ENCODE assay signal across 9 mouse cellular contexts in genomic region chr17:85799081-85799864, GRCm38 (mm10).
A peak's percentile ranks its signal among the peaks of the same experiment; 100 is the strongest.
DNase-seq lines count a peak whose midpoint lies in the region; ATAC-seq and TF ChIP-seq lines count a peak whose summit lies in the region.
"Had no signal": no experiment of that assay in that cellular context is flagged by ENCODE, and none has a peak within 500 bp of the region (broad histone marks: within the 10 kb centered on the region; RNA-seq: fewer than 3 reads in every experiment).

No protein-coding gene starts in this region.

- H3K4me3 ChIP-seq in lung, embryonic 14.5 days (ENCODE audit: low read depth, low read length) = peak overlapping the region; percentile 44
- peak overlapping the region; percentile 37 for H3K4me3 ChIP-seq in forebrain, embryonic 14.5 days (ENCODE audit: low read depth, low read length)
- peak overlapping the region; percentile 38 for H3K4me3 ChIP-seq in liver, embryonic 12.5 days
- H3K4me3 ChIP-seq in stomach, embryonic 16.5 days (replicated peaks; ENCODE audit: low read length) = peak overlapping the region; percentile 50

- TF ChIP-seq CTCF in lung, embryonic 14.5 days (IDR thresholded peaks at IDR 0.05; ENCODE audit: low read depth) = no peak

- peaks cover 66% of the 10 kb centered on the region for H3K27me3 ChIP-seq in lung, embryonic 14.5 days (ENCODE audit: insufficient read depth, low read length)
- H3K27me3 ChIP-seq in forebrain, embryonic 14.5 days (replicated peaks; ENCODE audit: control insufficient read depth, insufficient read depth, low read length) = peaks cover 58% of the 10 kb centered on the region
- peaks cover 84% of the 10 kb centered on the region for H3K27me3 ChIP-seq in liver, embryonic 12.5 days (replicated peaks)
- H3K27me3 ChIP-seq in stomach, embryonic 16.5 days (ENCODE audit: control insufficient read depth, insufficient read depth, low read length) = peaks cover 40% of the 10 kb centered on the region

- H3K4me1 ChIP-seq in lung, embryonic 14.5 days (ENCODE audit: insufficient read depth) = no peaks in the 10 kb centered on the region
- H3K4me1 ChIP-seq in forebrain, embryonic 14.5 days (ENCODE audit: control insufficient read depth, insufficient read depth, low read length) = peaks cover 8% of the 10 kb centered on the region; the same call in 1 of the 2 replicates
- peaks cover 4% of the 10 kb centered on the region; the same call in 1 of the 2 replicates for H3K4me1 ChIP-seq in liver, embryonic 12.5 days
- H3K4me1 ChIP-seq in stomach, embryonic 16.5 days (ENCODE audit: control insufficient read depth, insufficient read depth, low read length) = peaks cover 6% of the 10 kb centered on the region; the same call in 1 of the 2 replicates

- peak overlapping the region; percentile 13; the same call in 1 of the 2 replicates for H3K9ac ChIP-seq in lung, embryonic 14.5 days
- H3K9ac ChIP-seq in forebrain, embryonic 14.5 days (ENCODE audit: low read length) = peak overlapping the region; percentile 48
- no peak overlapping the region for H3K9ac ChIP-seq in liver, embryonic 12.5 days
- H3K9ac ChIP-seq in stomach, embryonic 16.5 days (ENCODE audit: low read length) = peak overlapping the region; percentile 72

- 3% methylated on average over 22 of the region's 22 CpGs for WGBS in lung, embryonic 14.5 days
- WGBS in forebrain, embryonic 14.5 days = under 1% methylated on average over 22 of the region's 22 CpGs
- 1% methylated on average over 22 of the region's 22 CpGs for whole genome bisulfite sequencing in liver, embryonic 12.5 days (ENCODE audit: insufficient replicate concordance)
- WGBS in stomach, embryonic 16.5 days = 4% methylated on average over 22 of the region's 22 CpGs

- ATAC-seq in lung, embryonic 14.5 days (ENCODE audit: insufficient read depth) = peak; percentile 18; the same call in 1 of the 2 replicates
- ATAC-seq in forebrain, embryonic 14.5 days = no peak
- no peak for ATAC-seq in liver, embryonic 12.5 days
- ATAC-seq in stomach, embryonic 16.5 days (ENCODE audit: insufficient read depth, low FRiP score) = no peak

- H3K4me2 ChIP-seq in lung, embryonic 14.5 days = peak overlapping the region; percentile 89
- peak overlapping the region; percentile 81 for H3K4me2 ChIP-seq in forebrain, embryonic 14.5 days (ENCODE audit: low read length)
- peak overlapping the region; percentile 66 for H3K4me2 ChIP-seq in liver, embryonic 12.5 days
- H3K4me2 ChIP-seq in stomach, embryonic 16.5 days (ENCODE audit: low read depth, low read length) = peak overlapping the region; percentile 80

- no peak overlapping the region for H3K27ac ChIP-seq in lung, embryonic 14.5 days (ENCODE audit: low read depth)
- H3K27ac ChIP-seq in forebrain, embryonic 14.5 days (ENCODE audit: low read depth, low read length) = no peak overlapping the region
- H3K27ac ChIP-seq in liver, embryonic 12.5 days = no peak overlapping the region
- H3K27ac ChIP-seq in stomach, embryonic 16.5 days (ENCODE audit: low read length) = no peak overlapping the region

- no peaks in the 10 kb centered on the region for H3K9me3 ChIP-seq in lung, embryonic 14.5 days (ENCODE audit: low read depth, low read length)
- H3K9me3 ChIP-seq in forebrain, embryonic 14.5 days (replicated peaks; ENCODE audit: control insufficient read depth, low read length) = no peaks in the 10 kb centered on the region
- no peaks in the 10 kb centered on the region for H3K9me3 ChIP-seq in liver, embryonic 12.5 days (replicated peaks)
- H3K9me3 ChIP-seq in stomach, embryonic 16.5 days (replicated peaks; ENCODE audit: control insufficient read depth, low read length) = no peaks in the 10 kb centered on the region

- H3K36me3 ChIP-seq in lung, embryonic 14.5 days (ENCODE audit: insufficient read depth) = no peaks in the 10 kb centered on the region
- no peaks in the 10 kb centered on the region for H3K36me3 ChIP-seq in forebrain, embryonic 14.5 days (ENCODE audit: control insufficient read depth, insufficient read depth, low read length)
- H3K36me3 ChIP-seq in liver, embryonic 12.5 days = no peaks in the 10 kb centered on the region
- H3K36me3 ChIP-seq in stomach, embryonic 16.5 days (ENCODE audit: control insufficient read depth, insufficient read depth, low read length) = no peaks in the 10 kb centered on the region

- no peak for DNase-seq in lung, embryonic 14.5 days
- DNase-seq in lung, postnatal 25 days (ENCODE audit: low spot score) = no peak
- no peak for DNase-seq in forebrain, embryonic 14.5 days (ENCODE audit: low spot score)
- DNase-seq in thymus, adult 18-20 months = no peak
- DNase-seq in spleen, postnatal 36 days (ENCODE audit: low spot score in 2 of 2) = no peak
- no peak for DNase-seq in lung, postnatal 36 days
- DNase-seq: adrenal gland, adult 8-10 months had no signal
